Mouse (Mus musculus) T-cell, adult 2 months (primary cell): ENCODE measurements around the gene Ksr2.
"Not testable (repeated sequence)": the region's sequence is repeated elsewhere in the genome, so short reads cannot be mapped to it uniquely, and the experiment has no call there.

Experiments
- DNase-seq: peaks from one replicate; pipeline ENCODE4 v3.0.0; 2022; ENCODE audit warnings: low spot score

The Ksr2 gene

GRCm38 (mm10) chr5:117620292-117620691, 206.5 kb downstream of the Ksr2 start:
- DNase-seq: no peak

DNA sequence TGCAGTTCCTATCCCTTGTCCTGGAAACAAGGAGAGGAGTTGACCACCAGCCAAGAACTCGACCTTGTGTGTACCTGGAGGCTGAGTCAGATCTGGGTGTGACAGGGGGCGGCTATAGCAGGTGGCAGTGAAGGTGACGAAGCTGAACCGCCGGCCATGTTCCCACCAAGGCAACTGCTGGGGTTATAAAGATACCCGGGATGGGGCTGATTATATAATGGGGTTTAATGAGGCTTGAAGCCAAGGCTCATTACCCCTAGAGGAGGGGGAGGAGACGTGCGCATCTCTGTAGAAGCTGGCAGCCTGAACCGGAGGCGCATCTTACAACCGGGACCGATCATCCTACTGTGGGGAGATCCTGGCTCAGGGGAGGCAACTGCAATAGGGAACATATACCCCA, 208.4 kb downstream of the Ksr2 start:
- no peak for DNase-seq

DNA sequence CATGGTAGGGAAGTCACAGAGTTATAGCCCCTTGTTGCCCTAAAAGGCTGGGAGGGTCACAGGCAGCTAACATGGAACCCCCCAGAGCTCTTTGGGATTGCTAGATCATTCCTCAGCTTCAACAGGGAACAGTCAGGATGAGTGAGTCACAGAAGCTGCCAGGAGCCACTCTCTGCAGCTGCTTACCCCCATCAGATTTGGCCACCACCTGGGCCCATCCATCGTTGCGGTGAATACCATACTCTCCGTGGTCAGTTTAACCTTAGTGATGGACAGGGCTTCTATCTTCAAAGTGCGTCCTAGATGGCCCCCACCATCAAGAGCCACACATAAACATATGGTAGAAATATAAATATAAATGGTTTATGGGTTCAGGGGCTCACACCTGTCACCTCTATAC, 209.4 kb downstream of the Ksr2 start:
- DNase-seq: not testable (repeated sequence)

DNA sequence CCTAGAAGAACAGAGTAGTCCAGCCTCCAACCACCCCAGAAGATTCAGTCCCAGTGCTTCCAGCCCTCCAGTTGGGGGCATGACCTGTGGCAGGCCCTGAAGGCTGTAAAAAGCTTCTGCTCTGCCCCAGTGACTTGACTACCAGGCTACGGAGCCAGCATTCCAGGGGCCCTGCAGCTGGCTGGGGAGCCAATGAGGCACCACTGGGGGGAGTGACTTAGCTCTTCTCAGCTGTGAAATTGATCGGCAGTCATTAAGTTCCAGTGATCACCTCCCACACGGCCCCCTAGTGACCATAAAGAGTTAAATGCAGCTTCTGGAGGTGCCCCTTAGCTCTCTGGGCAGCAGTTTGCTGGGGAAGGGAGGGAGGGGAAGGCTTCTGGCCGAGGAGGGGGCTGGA, 213.1 kb downstream of the Ksr2 start:
- DNase-seq: no peak

- no peak for DNase-seq
These were observed 214.6 kb downstream of the Ksr2 start for GRCm38 (mm10) chr5:117628351-117628750.

GRCm38 (mm10) chr5:117629570-117629969, 215.8 kb downstream of the Ksr2 start:
- DNase-seq: no peak

GRCm38 (mm10) chr5:117635211-117635610, 221.4 kb downstream of the Ksr2 start:
- no peak for DNase-seq

DNA sequence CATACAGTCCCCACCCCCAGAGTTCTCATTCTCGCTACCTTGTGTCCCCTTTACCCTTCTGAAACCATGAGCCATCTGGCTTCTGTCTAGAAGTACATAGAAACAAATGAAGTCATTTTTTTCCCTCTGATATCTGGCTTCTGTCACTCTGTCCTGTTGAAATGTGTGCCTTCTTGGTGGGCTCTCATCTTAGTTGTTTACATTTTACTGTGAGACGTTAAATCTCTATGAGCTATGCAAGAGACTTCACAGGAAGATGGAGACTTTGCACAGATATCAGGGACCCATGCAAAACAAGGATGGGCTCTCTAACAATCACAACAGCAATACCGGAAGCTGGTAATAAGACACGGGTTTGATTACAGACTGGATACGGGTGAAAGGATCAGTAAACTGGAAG, 222.0 kb downstream of the Ksr2 start:
- no peak for DNase-seq

DNA sequence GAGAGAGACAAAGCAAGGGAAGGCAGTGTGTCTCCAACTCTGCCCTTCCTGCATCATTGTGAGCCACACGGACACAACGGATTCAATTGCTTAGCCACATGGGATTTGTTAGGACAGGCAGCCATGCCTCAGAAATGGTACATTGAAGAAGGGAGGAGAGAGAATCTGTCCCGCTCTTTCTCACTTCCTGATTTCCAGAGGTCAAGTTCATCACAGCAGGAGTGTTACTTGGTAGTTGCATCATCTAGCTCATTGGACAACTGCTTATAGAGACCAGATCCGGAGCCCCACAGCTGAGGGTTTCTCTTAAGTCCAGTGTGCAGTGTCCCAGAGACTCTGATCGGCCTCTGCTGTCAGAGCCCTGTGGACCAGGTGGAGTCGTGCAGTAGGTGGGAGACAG, 227.8 kb downstream of the Ksr2 start:
- no peak for DNase-seq

DNA sequence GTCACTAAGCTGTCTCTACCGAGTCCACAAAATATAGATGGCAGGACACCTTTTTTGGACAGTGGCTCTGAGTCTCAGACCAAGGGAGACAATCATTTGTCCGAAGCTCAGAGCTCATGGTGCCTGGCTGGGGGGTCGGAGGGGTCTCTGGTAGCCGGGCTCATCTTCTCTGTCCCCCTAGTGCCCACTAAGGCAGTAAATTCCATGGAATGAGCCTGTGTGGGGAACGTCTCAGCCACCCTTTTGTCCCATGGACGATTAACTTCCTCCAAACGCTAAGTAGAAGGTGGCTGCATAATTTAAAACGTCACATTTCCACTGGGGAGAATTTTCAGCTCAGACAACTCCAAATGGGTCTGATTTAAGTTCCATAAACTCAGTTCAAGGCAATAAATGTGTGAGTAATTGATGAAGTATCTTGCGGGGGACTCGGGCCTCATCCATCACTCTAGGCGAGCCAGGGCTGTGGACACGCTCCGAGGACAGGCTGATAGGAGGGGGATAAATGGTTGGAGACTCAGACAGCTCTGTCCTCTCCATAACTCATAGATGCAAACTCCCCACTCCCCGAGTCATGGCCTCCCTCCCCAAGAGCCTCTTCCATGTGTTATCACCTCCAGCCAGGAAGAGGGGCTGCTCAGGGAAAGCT, 237.6 kb downstream of the Ksr2 start:
- DNase-seq: no peak

- DNase-seq: no peak
These were observed 244.8 kb downstream of the Ksr2 start for GRCm38 (mm10) chr5:117658641-117659040.

- DNase-seq: no peak
These were observed 245.8 kb downstream of the Ksr2 start for GRCm38 (mm10) chr5:117659596-117659995.

GRCm38 (mm10) chr5:117665181-117665580, 251.4 kb downstream of the Ksr2 start:
- no peak for DNase-seq

GRCm38 (mm10) chr5:117667314-117667713, 253.5 kb downstream of the Ksr2 start:
- no peak for DNase-seq

- DNase-seq: no peak
These were observed 255.5 kb downstream of the Ksr2 start for GRCm38 (mm10) chr5:117669265-117669664.

DNA sequence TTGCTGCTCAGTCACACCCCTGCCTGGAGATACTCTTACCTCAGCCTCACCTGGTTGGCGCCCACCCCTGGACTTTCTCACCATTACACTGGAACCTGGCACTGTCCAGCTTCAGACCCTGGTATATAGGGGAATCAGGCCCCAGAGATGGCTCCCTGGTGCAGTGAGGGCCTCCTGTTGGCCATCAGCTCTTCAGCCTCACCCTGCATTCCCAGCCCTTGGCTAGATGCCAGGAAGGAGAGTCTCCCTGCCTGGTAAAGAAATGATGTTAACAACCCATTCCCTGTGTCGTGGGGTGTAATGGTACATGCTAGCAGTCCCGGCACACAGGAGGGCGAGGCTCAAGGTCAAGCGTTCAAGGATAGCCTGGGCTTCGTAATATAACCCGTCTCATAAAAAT, 256.0 kb downstream of the Ksr2 start:
- no peak for DNase-seq

GRCm38 (mm10) chr5:117671362-117671761, 257.6 kb downstream of the Ksr2 start:
- no peak for DNase-seq

- DNase-seq: no peak
These were observed 262.0 kb downstream of the Ksr2 start for GRCm38 (mm10) chr5:117675840-117676239.

- DNase-seq: no peak
These were observed 263.4 kb downstream of the Ksr2 start for GRCm38 (mm10) chr5:117677231-117677630.

- DNase-seq: no peak
These were observed 264.6 kb downstream of the Ksr2 start for GRCm38 (mm10) chr5:117678371-117678770.

DNA sequence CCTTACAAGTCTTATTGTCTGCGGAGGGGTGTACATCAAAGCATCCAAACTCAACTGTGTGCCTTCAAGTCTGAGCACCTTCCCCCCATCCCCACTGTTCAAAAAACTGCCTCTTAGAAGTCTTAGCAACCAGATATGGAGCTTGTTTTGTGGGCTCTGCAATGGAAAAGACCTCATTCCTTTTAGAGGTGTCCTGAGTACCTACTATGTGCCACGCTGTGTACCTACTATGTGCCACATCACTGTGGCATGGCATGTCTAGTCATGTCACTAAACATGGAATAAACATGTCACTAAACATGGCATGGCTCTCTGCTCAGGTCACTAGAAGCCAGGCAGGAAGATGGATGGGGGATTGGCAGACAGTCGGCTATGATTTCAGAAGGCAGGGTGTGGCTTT, 268.4 kb downstream of the Ksr2 start:
- no peak for DNase-seq

DNA sequence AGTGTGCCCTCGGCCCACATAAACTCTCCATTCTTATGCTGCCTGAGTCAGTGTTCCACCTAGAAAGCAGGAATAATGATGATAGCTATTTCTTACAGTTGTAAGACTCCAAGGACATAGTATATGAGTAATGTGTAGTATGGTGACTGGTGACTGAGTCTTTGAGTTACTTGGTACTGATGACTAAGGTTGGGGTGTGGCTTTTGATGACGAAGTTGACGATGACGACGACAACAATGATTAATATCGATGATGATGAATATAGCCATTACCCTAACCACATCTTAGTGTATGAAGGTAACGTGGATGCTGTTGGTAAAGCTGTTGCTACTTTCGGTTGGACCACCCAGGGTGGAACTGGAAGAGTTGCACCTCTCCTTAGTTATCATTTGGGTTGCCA, 270.7 kb downstream of the Ksr2 start:
- DNase-seq: no peak

- DNase-seq: no peak
These were observed 274.1 kb downstream of the Ksr2 start for GRCm38 (mm10) chr5:117687770-117688352.

- DNase-seq: no peak
These were observed 274.9 kb downstream of the Ksr2 start for GRCm38 (mm10) chr5:117688738-117689137.
